Mouse (Mus musculus): ENCODE measurements around the gene Rab40c.

Gene Rab40c

DNA sequence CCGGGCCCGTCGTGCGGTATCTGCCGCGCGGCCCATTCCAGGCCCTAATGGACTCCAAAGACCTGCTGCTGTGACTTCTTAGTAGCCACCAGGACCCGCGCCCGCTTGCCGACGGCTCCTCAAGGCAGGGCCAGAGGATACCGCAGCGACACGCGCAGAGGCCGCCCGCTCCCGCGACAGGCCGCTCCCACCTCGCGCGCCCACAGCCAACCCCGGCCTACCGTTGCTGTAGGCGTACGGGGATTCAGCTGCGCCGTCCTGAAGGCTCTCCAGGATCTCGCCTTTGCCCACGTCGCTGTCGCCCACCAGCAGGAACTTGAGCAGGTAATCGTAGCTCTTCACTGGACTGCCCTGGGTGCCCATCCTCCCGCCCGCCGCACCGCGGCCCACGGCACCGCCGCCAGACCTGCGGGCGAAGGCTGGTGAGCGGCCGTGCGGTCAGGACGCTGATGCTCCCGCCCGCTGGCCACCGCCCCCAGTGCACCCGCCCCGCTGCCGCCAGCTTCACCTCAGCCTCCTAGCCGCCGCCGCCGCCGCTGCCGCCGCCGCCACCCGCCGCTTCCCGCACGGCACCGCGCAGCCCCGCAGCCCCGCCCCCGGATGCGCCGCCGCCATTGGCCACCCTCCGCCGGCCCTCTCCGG is at the start of gene Rab40c:
Rab40c (minus strand) TSS at position 584 of the 642 bp plus-strand sequence.
- DNase-seq (ENCODE audit: low spot score) = peak; percentile 30

- DNase-seq (ENCODE audit: low spot score) = no peak
These were observed 48.6 kb upstream of the Rab40c start for GRCm38 (mm10) chr17:25968176-25968575.

DNA sequence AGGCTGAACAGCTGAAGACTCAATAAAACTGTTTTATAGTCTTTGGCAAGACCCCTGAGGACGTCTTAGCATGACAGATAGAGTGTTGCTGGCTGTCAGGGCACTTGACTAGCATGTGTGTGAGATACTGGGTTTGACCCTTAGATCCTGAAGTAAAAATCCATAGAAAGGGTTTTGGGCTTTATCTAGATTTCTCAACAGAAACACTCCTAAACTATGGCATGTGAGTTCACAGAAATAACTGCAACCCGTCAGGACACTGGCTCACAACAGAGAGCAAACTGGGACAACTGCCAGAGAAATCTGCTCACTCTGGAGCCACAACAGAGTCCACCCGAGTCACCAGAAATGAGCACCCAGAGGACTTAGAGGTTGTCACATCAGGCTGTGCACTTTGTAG is 48.1 kb upstream of the Rab40c start:
- DNase-seq (ENCODE audit: low spot score) = no peak

DNA sequence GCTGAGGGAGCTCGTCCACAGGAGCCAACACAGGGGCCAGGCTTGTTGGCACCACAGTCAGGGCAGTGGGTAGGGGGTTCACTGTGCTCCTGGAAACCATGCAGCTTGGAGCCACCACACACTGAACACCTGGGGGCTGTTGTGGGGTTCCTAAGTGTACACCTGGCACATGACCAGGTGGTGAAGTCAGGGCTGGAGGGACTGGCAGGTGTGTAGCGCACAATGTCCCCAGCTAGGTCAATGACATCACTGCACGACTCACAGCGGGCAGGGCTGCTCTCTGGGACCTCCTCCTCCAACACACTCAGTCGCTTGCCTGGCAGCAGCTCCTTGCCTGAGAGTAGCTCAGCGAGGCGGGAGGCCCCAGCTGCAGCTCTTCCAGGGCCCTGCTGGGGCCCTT is 44.7 kb upstream of the Rab40c start:
- DNase-seq (ENCODE audit: low spot score) = no peak

- DNase-seq (ENCODE audit: low spot score) = no peak
These were observed 42.9 kb upstream of the Rab40c start for GRCm38 (mm10) chr17:25962413-25962905.

DNA sequence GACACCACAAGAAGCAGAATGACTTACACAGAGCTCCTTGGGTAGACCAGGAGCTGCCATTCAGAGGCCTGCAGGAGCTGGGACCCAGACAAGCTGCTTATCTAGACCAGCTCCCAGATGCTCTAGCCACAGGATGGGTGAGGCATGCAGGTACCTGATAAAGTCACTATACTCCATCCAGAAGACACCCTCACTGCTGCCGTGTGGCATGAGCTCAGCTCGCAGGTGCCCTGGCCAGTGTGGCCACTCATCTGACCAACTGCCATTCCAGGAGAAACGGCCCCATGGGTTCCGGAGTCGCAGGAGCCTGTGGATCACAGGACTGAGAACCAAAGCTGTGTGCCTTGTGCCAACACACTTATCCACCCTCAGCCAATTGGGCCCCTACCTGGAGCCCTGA is 42.0 kb upstream of the Rab40c start:
- DNase-seq (ENCODE audit: low spot score) = no peak

DNA sequence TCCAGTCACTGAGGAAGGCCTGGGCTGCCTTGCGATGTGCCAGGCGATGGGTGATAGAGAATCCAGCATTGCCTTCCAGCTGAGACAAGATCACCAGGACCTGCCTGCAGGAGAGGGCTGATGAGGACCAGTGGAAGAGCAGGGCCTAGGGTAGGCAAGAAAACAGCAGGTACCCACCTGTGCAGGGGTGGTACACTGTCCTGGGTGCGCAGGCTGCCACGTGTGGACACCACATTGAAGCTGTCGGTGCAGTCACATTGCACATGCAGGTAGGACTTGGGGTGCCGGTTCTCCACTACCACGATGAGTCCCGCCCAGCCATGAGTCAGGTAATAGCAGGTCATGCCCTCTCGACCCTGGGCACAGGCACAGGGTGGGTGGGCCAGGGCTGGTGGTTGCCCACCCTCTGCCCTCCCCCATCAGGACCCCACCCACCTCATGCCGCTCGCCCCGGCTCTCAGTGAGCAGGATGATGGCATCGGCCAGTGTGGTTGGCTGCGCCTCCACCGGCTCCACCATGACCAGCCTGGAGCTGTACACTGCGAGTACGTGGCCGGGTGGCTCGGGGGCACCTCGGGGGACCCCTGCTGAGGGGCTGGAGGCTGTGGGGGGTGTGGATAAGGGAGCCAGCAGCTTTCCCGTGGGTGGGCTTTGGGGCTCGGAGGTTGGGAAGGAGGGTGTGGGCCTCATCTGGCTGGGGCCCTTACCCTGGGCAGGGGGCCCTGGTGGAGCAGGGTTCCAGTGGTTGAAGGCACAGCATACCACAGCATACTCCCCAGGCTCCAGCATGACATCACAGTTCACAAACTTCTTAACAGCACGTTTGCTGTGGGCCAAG is 40.3 kb upstream of the Rab40c start:
- DNase-seq (ENCODE audit: low spot score) = no peak

GRCm38 (mm10) chr17:25958771-25959494 is 39.4 kb upstream of the Rab40c start:
- DNase-seq (ENCODE audit: low spot score) = no peak

DNA sequence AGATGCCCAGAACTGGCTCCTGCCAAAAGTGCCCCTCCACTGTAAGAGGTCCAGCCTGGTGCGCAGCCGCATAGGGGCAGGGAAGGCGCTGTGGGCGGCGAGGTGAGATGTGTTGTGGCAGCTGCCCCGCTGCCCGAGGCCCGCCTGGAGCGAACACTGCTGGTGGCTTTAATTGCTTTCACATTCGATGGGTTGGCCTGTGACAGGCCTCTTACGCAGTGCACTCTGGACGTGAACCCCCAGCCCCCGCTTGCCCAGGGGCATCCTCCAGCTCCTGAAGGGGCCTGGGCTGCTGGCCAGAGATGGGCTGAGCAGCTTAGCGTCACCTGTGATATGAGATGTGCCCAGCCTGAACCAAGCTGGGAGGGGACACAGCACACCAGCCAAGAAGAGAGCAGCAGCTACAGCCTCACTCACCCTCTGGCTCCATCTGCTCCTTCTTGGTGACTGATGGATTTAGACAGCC is 38.1 kb upstream of the Rab40c start:
- DNase-seq (ENCODE audit: low spot score) = no peak

- no peak for DNase-seq (ENCODE audit: low spot score)
These were observed 37.1 kb upstream of the Rab40c start for GRCm38 (mm10) chr17:25956631-25957030.

GRCm38 (mm10) chr17:25956201-25956600 is 36.7 kb upstream of the Rab40c start:
- no peak for DNase-seq (ENCODE audit: low spot score)

DNA sequence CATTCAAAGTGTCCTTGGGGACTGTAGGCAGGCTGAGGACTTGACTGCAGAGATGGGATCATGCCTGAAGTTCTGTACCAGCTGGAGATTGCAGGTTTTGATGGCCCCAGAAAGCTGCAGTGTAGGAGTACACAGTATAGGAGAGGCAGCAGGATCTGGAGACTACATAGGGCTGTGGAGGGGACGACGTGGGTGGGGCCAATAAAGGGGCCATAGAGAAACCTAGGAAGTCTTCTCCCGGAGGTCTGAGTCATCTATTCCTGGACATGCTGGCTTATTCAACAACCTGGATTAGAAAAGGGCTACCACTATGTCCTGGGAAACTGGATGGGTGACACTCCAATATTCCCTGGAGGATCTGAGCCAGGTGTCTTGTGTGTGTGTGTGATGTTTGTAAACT is 36.2 kb upstream of the Rab40c start:
- no peak for DNase-seq (ENCODE audit: low spot score)

DNA sequence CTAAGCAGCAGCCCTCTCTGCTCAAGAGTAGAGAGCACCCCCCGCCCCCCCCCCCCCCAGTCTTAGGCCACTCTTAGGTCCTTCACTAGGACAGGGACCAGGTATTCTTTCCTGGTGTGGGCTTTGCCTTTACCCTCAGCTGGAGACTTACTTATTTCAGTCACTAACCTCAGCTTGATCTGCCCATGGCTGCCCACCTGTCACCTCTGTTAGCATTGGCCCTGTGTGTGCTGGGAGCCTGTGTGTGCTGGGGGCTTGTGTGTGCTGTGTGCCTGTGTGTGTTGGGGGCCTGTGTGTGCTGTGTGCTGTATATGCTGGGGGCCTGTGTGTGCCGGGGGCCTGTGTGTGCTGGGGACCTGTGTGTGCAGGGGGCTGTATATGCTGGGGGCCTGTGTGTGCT is 35.1 kb upstream of the Rab40c start:
- no peak for DNase-seq (ENCODE audit: low spot score)

DNA sequence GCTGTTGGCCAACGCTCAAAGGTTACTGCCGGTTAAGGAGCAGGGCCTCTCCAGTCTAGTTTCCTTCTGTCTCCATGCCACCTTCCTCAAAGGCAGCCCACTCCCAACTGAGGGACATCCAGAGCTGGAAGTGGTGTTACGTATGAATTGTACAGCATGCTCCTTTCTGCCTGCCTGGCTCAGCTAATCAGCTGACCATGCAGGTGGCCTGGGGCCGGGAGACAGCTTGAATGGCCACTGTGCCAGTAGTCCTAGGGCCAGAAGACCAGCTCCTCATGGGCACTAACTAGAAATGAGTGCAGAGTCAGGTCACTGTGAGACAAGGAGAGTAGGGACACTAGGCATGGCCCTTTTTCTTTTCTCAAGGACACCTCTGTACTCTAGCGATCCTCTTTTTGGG is 33.6 kb upstream of the Rab40c start:
- DNase-seq (ENCODE audit: low spot score) = no peak

- DNase-seq (ENCODE audit: low spot score) = no peak
These were observed 32.5 kb upstream of the Rab40c start, which contains the start of gene A930017K11Rik for GRCm38 (mm10) chr17:25951803-25952623. Gene A930017K11Rik (minus strand): TSS chr17:25952565.

- DNase-seq (ENCODE audit: low spot score) = peak; percentile 34
These were observed 31.8 kb upstream of the Rab40c start for GRCm38 (mm10) chr17:25951225-25951802.

DNA sequence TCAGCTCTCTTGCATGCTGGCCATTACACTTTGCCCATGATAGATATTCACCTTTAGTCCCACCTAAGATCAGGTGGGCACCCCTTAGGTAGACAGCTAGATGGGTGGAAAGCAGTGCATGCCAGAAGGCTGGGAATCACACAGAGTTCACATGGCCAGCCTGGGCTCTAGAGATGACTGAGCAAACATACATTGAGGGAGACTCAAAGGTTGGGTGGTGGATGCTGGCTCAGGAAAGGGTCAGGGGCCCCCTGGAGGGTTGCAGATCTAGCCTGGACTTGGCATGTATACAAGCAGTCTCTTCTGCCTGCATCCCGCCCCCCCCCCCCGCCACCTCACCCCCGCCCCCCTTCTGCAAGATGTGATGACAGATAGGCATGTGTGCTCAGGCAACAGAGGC is 31.2 kb upstream of the Rab40c start:
- no peak for DNase-seq (ENCODE audit: low spot score)

- no peak for DNase-seq (ENCODE audit: low spot score)
These were observed 30.5 kb upstream of the Rab40c start for GRCm38 (mm10) chr17:25949981-25950380.

DNA sequence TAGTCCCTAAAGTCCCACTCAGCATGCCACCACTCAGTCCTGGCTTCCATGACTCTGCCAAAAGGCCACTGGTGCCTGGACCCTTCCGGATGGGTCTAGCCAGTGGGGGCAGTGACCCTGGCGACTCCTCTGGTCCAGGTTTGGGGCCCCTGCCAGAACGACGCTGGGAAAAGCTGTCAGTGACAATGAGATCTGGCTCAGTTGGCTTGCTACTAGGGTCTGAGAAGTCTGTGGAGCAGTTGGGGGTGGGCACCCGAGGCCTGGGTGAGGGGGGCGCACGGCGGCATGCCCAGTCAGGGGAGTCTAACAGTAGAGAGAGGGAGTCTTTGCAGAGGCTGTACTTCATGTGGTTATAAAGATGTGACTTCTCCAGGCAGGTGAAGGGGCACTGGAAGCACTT is 28.5 kb upstream of the Rab40c start:
- DNase-seq (ENCODE audit: low spot score) = no peak

- no peak for DNase-seq (ENCODE audit: low spot score)
These were observed 28.0 kb upstream of the Rab40c start for GRCm38 (mm10) chr17:25947576-25947975.

- DNase-seq (ENCODE audit: low spot score) = no peak
These were observed 27.4 kb upstream of the Rab40c start for GRCm38 (mm10) chr17:25946891-25947290.

Data from embryo, embryonic 10.5 days (tissue).